Mouse (Mus musculus) limb, embryonic 14.5 days (tissue): Measurements from ENCODE around the gene Pet117. TPM values are rescaled to one million over a fixed set of nuclear protein-coding genes. Genes with fewer than 3 reads are reported as not detected.

Experiments
- ATAC-seq: fragments of 200-750 bp; cut with Nextera tagmentation; 2 replicates; pipeline ENCODE4 v1.8.0; 2017; ENCODE audit warnings: low read depth, moderate number of reproducible peaks, moderate TSS enrichment; ENCODE audit not compliant: low FRiP score
- DNase-seq: peaks from one replicate; pipeline ENCODE4 v3.0.0-alpha.2; 2015; ENCODE audit warnings: low spot score
- H3K27ac ChIP-seq: fragments of 300-500 bp; sonication (generic); replicated peaks from 2 replicates; pipeline ENCODE4 v1.5.1; 2014; ENCODE audit warnings: low read depth, mild to moderate bottlenecking, low read length, moderate library complexity, mixed read lengths
- H3K27me3 ChIP-seq: fragments of 300-500 bp; sonication (generic); 2 replicates; pipeline ENCODE4 v1.6.1; 2014; ENCODE audit warnings: low read length, mixed read lengths; ENCODE audit not compliant: control insufficient read depth, insufficient read depth
- H3K36me3 ChIP-seq: fragments of 300-500 bp; sonication (generic); 2 replicates; pipeline ENCODE4 v1.6.1; 2014; ENCODE audit warnings: mild to moderate bottlenecking, low read length, moderate library complexity, mixed read lengths; ENCODE audit not compliant: control insufficient read depth, insufficient read depth
- H3K4me1 ChIP-seq: fragments of 300-500 bp; sonication (generic); 2 replicates; pipeline ENCODE4 v1.6.1; 2014; ENCODE audit warnings: antibody characterized with exemption, low read length, mixed read lengths; ENCODE audit not compliant: control insufficient read depth, insufficient read depth
- H3K4me2 ChIP-seq: fragments of 300-500 bp; sonication (generic); replicated peaks from 2 replicates; pipeline ENCODE4 v1.6.1; 2014; ENCODE audit warnings: low read depth, mild to moderate bottlenecking, low read length, moderate library complexity; ENCODE audit not compliant: severe bottlenecking
- H3K4me3 ChIP-seq: fragments of 300-500 bp; sonication (generic); replicated peaks from 2 replicates; pipeline ENCODE4 v1.5.1; 2014; ENCODE audit warnings: low read length
- H3K9ac ChIP-seq: fragments of 300-500 bp; sonication (generic); 2 replicates; pipeline ENCODE4 v1.6.1; 2014; ENCODE audit warnings: mild to moderate bottlenecking, low read depth, low read length, moderate library complexity; ENCODE audit not compliant: severe bottlenecking
- H3K9me3 ChIP-seq: fragments of 300-500 bp; sonication (generic); 2 replicates; pipeline ENCODE4 v1.6.1; 2016; ENCODE audit warnings: low read length; ENCODE audit not compliant: control insufficient read depth
- POLR2A ChIP-seq: fragments of 200-500 bp; IDR thresholded peaks from 2 replicates; pipeline ENCODE4 v1.8.0; 2012; ENCODE audit warnings: inconsistent platforms, mild to moderate bottlenecking, moderate library complexity, borderline replicate concordance; ENCODE audit not compliant: insufficient read depth, insufficient read length; ENCODE audit errors: extremely low read depth
- WGBS: fragments of 180-500 bp; shearing (Covaris S2); extraction: QIAGEN DNeasy Blood & Tissue Kit; methylation state at CpG from one replicate; pipeline ENCODE4 v1.1.7; 2014; 5-methylcytosine and 5-hydroxymethylcytosine counted together
- polyA plus RNA-seq, 2 experiments: library from polyadenylated mRNA; depleted of rRNA in 1 of 2; stranded (reverse) in 1 of 2; unstranded in 1 of 2; fragments of >200 nt; fragmentation: Nextera tagmentation in 1 of 2; extraction: Ambion mirVana in 1 of 2; gene quantifications; 2 replicates each; pipeline versions ENCODE4 v1.2.1 to v1.2.3; 2012 to 2014

Gene Pet117
- polyA plus RNA-seq, 2 experiments, result not detected

DNA sequence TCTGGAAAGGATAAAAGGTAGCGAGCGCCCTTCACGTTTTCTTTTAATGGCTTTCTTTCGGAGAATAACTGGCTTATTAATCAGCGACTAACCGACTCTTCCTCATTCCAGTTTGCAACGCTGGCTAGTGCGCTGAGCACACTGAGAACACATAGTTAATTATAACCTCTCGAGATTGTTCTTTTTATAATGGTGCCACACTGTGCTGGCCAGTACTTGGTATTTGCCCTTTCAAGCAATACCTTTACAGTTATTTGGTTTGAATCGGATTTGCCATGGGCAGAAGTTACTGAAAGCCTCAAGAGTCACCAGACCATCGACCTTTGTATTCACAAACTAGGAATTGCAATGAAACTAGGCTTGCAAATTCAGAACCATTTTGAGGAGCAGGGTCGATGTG, 715 bp downstream of the Pet117 start:
- DNase-seq (no peak), ATAC-seq (no peak)
- Histone ChIP-seq H3K36me3 (peaks cover 26% of the 10 kb centered on the region), H3K4me1 (0 out of 2 replicates have a peak, but pooled peaks cover 3% of the 10 kb centered on the region), H3K4me3 (peak overlapping the region; percentile 73), H3K9ac (peak overlapping the region; percentile 88), H3K9me3 (no peaks in the 10 kb centered on the region), H3K27ac (peak overlapping the region; percentile 88), H3K27me3 (no peaks in the 10 kb centered on the region), H3K4me2 (peak overlapping the region; percentile 49)
- WGBS, result 2% methylated on average over 12 of the region's 12 CpGs
- no peak for TF ChIP-seq POLR2A

DNA sequence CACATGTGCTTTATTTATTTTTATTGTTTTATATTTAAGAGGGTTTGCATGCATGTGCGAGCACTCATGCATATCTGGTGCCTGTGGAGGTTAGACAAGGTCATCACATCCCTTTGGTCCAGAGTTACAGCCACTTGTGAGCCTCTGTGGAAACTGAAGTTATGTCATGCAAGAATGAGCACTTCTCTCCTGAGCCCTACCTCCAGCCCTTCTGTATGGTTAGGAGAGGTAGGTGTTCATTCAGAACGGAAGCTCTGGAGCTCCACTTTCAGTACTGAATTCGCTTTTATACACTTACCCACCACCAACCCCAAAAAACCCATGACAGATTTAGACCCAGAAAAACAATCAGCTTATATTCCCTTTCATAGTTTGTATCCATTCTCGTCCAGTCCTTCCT, 2.8 kb downstream of the Pet117 start:
- Histone ChIP-seq H3K4me2 (no peak overlapping the region), H3K27me3 (no peaks in the 10 kb centered on the region), H3K9ac (no peak overlapping the region), H3K9me3 (no peaks in the 10 kb centered on the region), H3K27ac (no peak overlapping the region), H3K4me1 (0 out of 2 replicates have a peak, but pooled peaks cover 3% of the 10 kb centered on the region), H3K36me3 (peaks cover 45% of the 10 kb centered on the region), H3K4me3 (no peak overlapping the region)
- TF ChIP-seq POLR2A, result no peak
- ATAC-seq (no peak), DNase-seq (no peak)
- WGBS, result 82% methylated on average over 4 of the region's 4 CpGs

DNA sequence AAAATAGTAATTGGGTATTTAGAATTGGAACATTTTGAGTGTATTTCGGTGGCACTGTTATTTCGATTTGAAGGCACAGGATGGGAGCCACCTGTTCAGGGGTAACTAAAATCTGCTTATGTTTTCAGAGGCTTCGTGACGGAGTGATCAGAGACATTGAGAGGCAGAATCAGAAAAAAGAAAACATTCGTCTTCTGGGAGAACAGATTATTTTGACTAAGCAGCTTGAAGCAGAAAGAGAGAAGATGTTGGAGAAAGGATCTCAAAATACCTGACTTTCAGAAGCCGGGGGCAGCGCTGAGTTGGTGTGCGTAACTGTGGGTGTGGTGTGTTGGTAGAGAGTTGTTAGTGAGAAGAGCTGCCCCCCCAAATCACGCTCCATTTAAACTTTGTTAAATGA, 4.3 kb downstream of the Pet117 start:
- Histone ChIP-seq H3K36me3 (peaks cover 58% of the 10 kb centered on the region), H3K9me3 (no peaks in the 10 kb centered on the region), H3K4me3 (no peak overlapping the region), H3K4me2 (no peak overlapping the region), H3K27me3 (no peaks in the 10 kb centered on the region), H3K9ac (no peak overlapping the region), H3K27ac (no peak overlapping the region), H3K4me1 (0 out of 2 replicates have a peak, but pooled peaks cover 3% of the 10 kb centered on the region)
- TF ChIP-seq POLR2A, result no peak
- DNase-seq (no peak), ATAC-seq (no peak)
- 95% methylated on average over 9 of the region's 9 CpGs for WGBS

DNA sequence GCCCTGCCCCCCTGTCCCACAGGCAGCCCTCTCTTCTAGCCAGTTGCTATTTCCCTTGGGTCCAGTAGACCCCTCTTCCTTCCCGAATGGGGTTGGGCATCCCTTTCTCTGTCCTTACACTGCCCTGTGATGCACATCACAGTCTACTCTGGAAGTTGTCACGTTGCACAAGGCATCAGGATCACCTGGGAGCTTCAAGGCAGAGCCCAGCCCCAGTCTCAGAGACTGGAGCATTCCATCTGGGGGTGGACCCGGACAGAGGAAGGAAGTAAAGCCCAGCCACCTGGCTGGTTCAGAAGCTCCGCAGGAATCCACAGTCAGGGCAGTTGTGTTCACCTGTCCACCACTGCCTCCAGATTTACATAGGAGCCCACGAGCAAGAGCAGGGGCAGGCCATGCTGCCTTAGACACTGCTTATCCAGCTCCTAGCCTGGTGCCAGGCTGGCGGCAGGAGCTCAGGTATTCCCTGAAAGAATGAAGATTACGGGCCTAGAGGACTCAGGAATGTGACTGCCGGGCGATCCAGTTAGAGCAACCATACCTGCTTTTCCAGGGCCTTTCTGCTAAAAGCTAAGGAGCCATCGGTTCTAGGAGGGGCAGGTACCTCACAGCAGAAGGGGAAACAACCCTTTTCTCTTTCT, 6.4 kb downstream of the Pet117 start:
- Histone ChIP-seq H3K27me3 (no peaks in the 10 kb centered on the region), H3K4me3 (no peak overlapping the region), H3K27ac (no peak overlapping the region), H3K9ac (no peak overlapping the region), H3K4me1 (no peaks in the 10 kb centered on the region), H3K4me2 (no peak overlapping the region), H3K36me3 (peaks cover 77% of the 10 kb centered on the region), H3K9me3 (no peaks in the 10 kb centered on the region)
- DNase-seq, result no peak
- TF ChIP-seq POLR2A, result no peak
- WGBS, result 88% methylated on average over 10 of the region's 10 CpGs
- ATAC-seq, result no peak

DNA sequence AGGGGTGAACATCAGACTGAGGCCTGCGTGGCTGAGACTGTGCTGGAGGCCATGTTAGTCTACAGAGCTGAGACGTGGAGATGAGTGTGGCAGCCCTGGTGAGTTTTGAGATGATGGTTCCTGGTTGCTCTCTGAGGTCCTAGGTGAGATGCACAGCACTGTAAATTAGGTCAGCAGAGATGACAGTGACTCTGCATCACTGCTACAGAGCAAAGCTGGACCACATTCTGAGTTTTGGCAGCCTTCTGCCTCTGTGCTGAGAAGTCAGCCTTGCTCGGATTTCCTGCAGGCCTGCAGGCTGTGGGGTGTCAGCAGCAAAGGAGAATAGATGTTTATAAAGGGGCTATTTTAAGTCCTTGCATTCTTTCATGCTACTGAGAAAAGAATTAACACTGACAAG, 12.5 kb downstream of the Pet117 start:
- no peak for DNase-seq
- ATAC-seq, result no peak
- H3K27ac ChIP-seq, result no peak overlapping the region
- no peak overlapping the region for H3K9ac ChIP-seq
- no peaks in the 10 kb centered on the region for H3K4me1 ChIP-seq
- H3K4me2 ChIP-seq, result no peak overlapping the region
- peaks cover 90% of the 10 kb centered on the region for H3K36me3 ChIP-seq
- 81% methylated on average over 3 of the region's 3 CpGs for WGBS
- H3K4me3 ChIP-seq, result no peak overlapping the region
- H3K27me3 ChIP-seq, result no peaks in the 10 kb centered on the region
- no peaks in the 10 kb centered on the region for H3K9me3 ChIP-seq
- no peak for TF ChIP-seq POLR2A
